Mouse (Mus musculus): ENCODE results near the gene Dusp28. TPM values are rescaled to one million over a fixed set of nuclear protein-coding genes. Genes with fewer than 3 reads are reported as not detected.
"Not testable (repeated sequence)": the region's sequence is repeated elsewhere in the genome, so short reads cannot be mapped to it uniquely, and the experiment has no call there.

The Dusp28 gene
- total and polyA plus RNA-seq, 3 experiments, result 3.6 to 4.6 (median 3.6) TPM

DNA sequence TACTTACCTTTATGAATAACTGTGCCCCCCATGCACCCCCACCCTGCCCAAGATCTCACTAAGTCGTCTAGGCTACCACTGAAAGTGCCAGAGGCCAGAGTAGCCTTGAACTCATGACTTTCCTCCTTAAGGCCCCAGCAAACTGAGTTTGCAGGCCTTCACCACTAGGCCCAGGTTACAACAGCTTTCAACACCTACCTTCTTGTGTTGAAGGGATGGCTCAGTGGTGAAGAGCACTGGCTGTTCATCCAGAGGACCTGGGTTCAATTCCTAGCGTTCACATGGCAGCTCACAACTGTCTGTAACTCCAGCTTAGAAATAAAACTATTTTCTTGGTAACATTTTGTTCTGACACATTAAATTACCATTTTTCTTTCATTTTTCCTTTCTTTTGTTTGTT, 46.9 kb downstream of the Dusp28 start:
- TF ChIP-seq POLR2A (IDR thresholded peaks at IDR 0.05; ENCODE audit: low read depth, low read length) (no peak), TBP (conservative IDR thresholded peaks at IDR 0.05; ENCODE audit: low read depth, low read length) (peak; percentile 62; the same call in 1 of the 2 replicates)
- Histone ChIP-seq H3K27ac (ENCODE audit: insufficient read depth, low read depth) (no peak overlapping the region), H3K27me3 (replicated peaks) (no peaks in the 10 kb centered on the region), H3K4me3 (replicated peaks in 1 of 3; ENCODE audit: low read depth in 2 of 3, low read length in 2 of 3, poor library complexity in 1 of 3) (no peak overlapping the region), H3K9me3 (replicated peaks; ENCODE audit: low read length) (no peaks in the 10 kb centered on the region), H3K4me1 (ENCODE audit: control insufficient read depth in 1 of 2, insufficient read depth in 2 of 2) (peaks cover 8 to 22% of the 10 kb centered on the region in 2 experiments), H3K9ac (ENCODE audit: insufficient read depth, low read depth) (no peak overlapping the region), H3K4me2 (ENCODE audit: insufficient read depth, low read depth, poor library complexity, severe bottlenecking) (no peak overlapping the region), H3K36me3 (replicated peaks in 1 of 2; ENCODE audit: control insufficient read depth in 1 of 2, insufficient read depth in 1 of 2, low read length in 1 of 2) (peaks cover 3 to 29% of the 10 kb centered on the region in 2 experiments), H3K79me2 (replicated peaks; ENCODE audit: control insufficient read depth, extremely low read depth, insufficient read depth, poor library complexity, severe bottlenecking) (no peaks in the 10 kb centered on the region)
- dilution Hi-C loops (cut with MboI; ENCODE audit: extremely low pct_ligation_motif_present, extremely low pct_unique_long_range_greater_than_20kb, low sequenced_read_pairs) (no loop called here), in situ Hi-C loops (cut with MboI; ENCODE audit: low pct_ligation_motif_present, low pct_unique_long_range_greater_than_20kb, low sequenced_read_pairs) (no loop called here)
- no peak for DNase-seq (ENCODE audit: extremely low read depth)

DNA sequence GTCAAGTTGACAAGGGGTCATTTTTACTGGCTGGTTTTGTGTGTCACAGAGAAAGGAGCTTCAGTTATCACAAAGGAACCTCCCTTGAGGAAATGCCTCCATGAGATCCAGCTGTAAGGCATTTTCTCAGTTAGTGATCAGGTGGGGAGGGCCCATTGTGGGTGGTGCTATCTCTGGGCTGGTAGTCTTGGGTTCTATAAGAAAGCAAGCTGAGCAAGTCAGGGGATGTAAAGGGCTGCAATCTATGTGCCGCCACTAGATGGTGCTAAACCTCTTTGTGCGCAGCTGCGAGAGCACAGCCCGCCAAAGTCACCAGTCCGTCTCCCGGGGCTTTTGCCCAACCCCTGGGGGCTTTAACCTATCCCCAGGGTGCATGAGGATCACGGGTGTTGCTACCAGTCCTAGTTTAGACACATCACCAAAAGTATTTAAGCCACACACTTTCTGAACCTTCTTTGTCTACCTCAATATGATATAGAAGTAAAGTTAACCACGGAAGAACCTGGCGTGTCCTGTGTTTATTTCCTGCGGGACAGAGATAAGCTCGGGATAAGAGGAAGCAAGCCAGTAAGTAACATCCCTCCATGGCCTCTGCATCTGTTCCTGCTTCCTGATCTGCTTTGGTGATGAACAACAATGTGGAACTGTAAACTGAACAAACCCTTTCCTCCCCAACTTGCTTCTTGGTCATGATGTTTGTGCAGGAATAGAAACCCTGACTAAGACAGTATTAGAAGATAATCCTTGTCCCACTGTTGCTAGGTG, 50.0 kb downstream of the Dusp28 start:
- TF ChIP-seq CTCF (conservative IDR thresholded peaks at IDR 0.05 in 1 of 2, IDR thresholded peaks at IDR 0.05 in 1 of 2; ENCODE audit: low read depth in 2 of 2, low read length in 2 of 2), result peak; percentile 17 to 61; a peak in 3 of 4 replicates
- TF ChIP-seq NRF1 (IDR thresholded peaks at IDR 0.05; ENCODE audit: low read depth, low read length), result peak; percentile 49
- peak; percentile 46 for TF ChIP-seq RAD21 (IDR thresholded peaks at IDR 0.05; ENCODE audit: low read depth, low read length)
- peak; percentile 51 for TF ChIP-seq SMC3 (IDR thresholded peaks at IDR 0.05; ENCODE audit: low read depth, low read length)
- H3K27me3 ChIP-seq (replicated peaks); H3K9ac ChIP-seq (ENCODE audit: insufficient read depth, low read depth); H3K27ac ChIP-seq (ENCODE audit: insufficient read depth, low read depth); DNase-seq (ENCODE audit: extremely low read depth); H3K36me3 ChIP-seq (replicated peaks in 1 of 2; ENCODE audit: control insufficient read depth in 1 of 2, insufficient read depth in 1 of 2, low read length in 1 of 2); dilution Hi-C loops (cut with MboI; ENCODE audit: extremely low pct_ligation_motif_present, extremely low pct_unique_long_range_greater_than_20kb, low sequenced_read_pairs); H3K4me3 ChIP-seq (replicated peaks in 1 of 3; ENCODE audit: low read depth in 2 of 3, low read length in 2 of 3, poor library complexity in 1 of 3); H3K79me2 ChIP-seq (replicated peaks; ENCODE audit: control insufficient read depth, extremely low read depth, insufficient read depth, poor library complexity, severe bottlenecking); H3K9me3 ChIP-seq (replicated peaks; ENCODE audit: low read length): not testable (repeated sequence)
- in situ Hi-C loops (cut with MboI; ENCODE audit: low pct_ligation_motif_present, low pct_unique_long_range_greater_than_20kb, low sequenced_read_pairs), result loop anchor here (5.0 kb wide), 1 partner anchor 56 kb away; no protein-coding TSS in a partner anchor
- Histone ChIP-seq H3K4me2 (ENCODE audit: insufficient read depth, low read depth, poor library complexity, severe bottlenecking) (peak overlapping the region; percentile 55), H3K4me1 (ENCODE audit: control insufficient read depth in 1 of 2, insufficient read depth in 2 of 2) (peaks cover 7 to 22% of the 10 kb centered on the region in 2 experiments)

Other genes with a start within 250 kb of the Dusp28 start
- gene Gpc1, start 75.3 kb upstream of the Dusp28 start, total RNA-seq (2012; rRNA removed), result 0.55 and 0.59 TPM in 2 replicates
- 0.05 TPM in 1 of 2 replicates, not detected in the other for gene Gpc1, start 75.3 kb upstream of the Dusp28 start, total RNA-seq (2014; rRNA removed)
- 0.11 TPM in 1 of 2 replicates, not detected in the other for gene Gpc1, start 75.3 kb upstream of the Dusp28 start, polyA plus RNA-seq (2012; ENCODE audit: insufficient read length, low read depth)
- gene Ankmy1, start 4.1 kb upstream of the Dusp28 start, total RNA-seq (2012; rRNA removed), result 0.04 and 0.13 TPM in 2 replicates
- 0.11 TPM in 1 of 2 replicates, not detected in the other for gene Ankmy1, start 4.1 kb upstream of the Dusp28 start, total RNA-seq (2014; rRNA removed)
- 0.07 TPM in 1 of 2 replicates, not detected in the other for gene Ankmy1, start 4.1 kb upstream of the Dusp28 start, polyA plus RNA-seq (2012; ENCODE audit: insufficient read length, low read depth)
- gene Rnpepl1, start 3.8 kb downstream of the Dusp28 start, total RNA-seq (2012; rRNA removed), result 13.8 and 14.6 TPM in 2 replicates
- 4.5 and 5.1 TPM in 2 replicates for gene Rnpepl1, start 3.8 kb downstream of the Dusp28 start, total RNA-seq (2014; rRNA removed)
- gene Rnpepl1, start 3.8 kb downstream of the Dusp28 start, polyA plus RNA-seq (2012; ENCODE audit: insufficient read length, low read depth), result 12.7 and 20.2 TPM in 2 replicates
- gene Capn10, start 27.4 kb downstream of the Dusp28 start, total RNA-seq (2012; rRNA removed), result 13.2 and 15.9 TPM in 2 replicates
- gene Capn10, start 27.4 kb downstream of the Dusp28 start, total RNA-seq (2014; rRNA removed), result 12.9 and 16.1 TPM in 2 replicates
- gene Capn10, start 27.4 kb downstream of the Dusp28 start, polyA plus RNA-seq (2012; ENCODE audit: insufficient read length, low read depth), result 11.6 and 11.9 TPM in 2 replicates
- gene Gpr35, start 43.9 kb downstream of the Dusp28 start, total RNA-seq (2012; rRNA removed), result 0.21 and 0.42 TPM in 2 replicates
- 0.43 and 0.44 TPM in 2 replicates for gene Gpr35, start 43.9 kb downstream of the Dusp28 start, total RNA-seq (2014; rRNA removed)
- gene Gpr35, start 43.9 kb downstream of the Dusp28 start, polyA plus RNA-seq (2012; ENCODE audit: insufficient read length, low read depth), result 1.7 and 2.0 TPM in 2 replicates
- gene Aqp12, start 99.4 kb downstream of the Dusp28 start, total RNA-seq (2012; rRNA removed), result not detected in 2 replicates
- not detected in 2 replicates for gene Aqp12, start 99.4 kb downstream of the Dusp28 start, total RNA-seq (2014; rRNA removed)
- gene Aqp12, start 99.4 kb downstream of the Dusp28 start, polyA plus RNA-seq (2012; ENCODE audit: insufficient read length, low read depth), result not detected in 2 replicates
- gene Kif1a, start 195.0 kb downstream of the Dusp28 start, total RNA-seq (2012; rRNA removed), result 0.17 and 0.25 TPM in 2 replicates
- 0.11 and 0.17 TPM in 2 replicates for gene Kif1a, start 195.0 kb downstream of the Dusp28 start, total RNA-seq (2014; rRNA removed)
- gene Kif1a, start 195.0 kb downstream of the Dusp28 start, polyA plus RNA-seq (2012; ENCODE audit: insufficient read length, low read depth), result 0.61 and 0.93 TPM in 2 replicates
- gene Agxt, start 228.3 kb downstream of the Dusp28 start, total RNA-seq (2012; rRNA removed), result not detected in 2 replicates
- gene Agxt, start 228.3 kb downstream of the Dusp28 start, total RNA-seq (2014; rRNA removed), result not detected in 2 replicates
- gene Agxt, start 228.3 kb downstream of the Dusp28 start, polyA plus RNA-seq (2012; ENCODE audit: insufficient read length, low read depth), result not detected in 2 replicates

Data from CH12.LX (cell line).